Mouse (Mus musculus) spleen, embryonic (tissue): ENCODE measurements around the gene Fstl4.

Source experiments
- CTCF ChIA-PET: fragments of 350-600 bp; sonication (Branson Sonifier 250); formaldehyde crosslinking; loops from one replicate; lab custom pipeline; 2022; lab: Charles Lee

The Fstl4 gene

GRCm38 (mm10) chr11:53202459-53203250 is 438.2 kb downstream of the Fstl4 start:
- CTCF ChIA-PET = no interaction called here

DNA sequence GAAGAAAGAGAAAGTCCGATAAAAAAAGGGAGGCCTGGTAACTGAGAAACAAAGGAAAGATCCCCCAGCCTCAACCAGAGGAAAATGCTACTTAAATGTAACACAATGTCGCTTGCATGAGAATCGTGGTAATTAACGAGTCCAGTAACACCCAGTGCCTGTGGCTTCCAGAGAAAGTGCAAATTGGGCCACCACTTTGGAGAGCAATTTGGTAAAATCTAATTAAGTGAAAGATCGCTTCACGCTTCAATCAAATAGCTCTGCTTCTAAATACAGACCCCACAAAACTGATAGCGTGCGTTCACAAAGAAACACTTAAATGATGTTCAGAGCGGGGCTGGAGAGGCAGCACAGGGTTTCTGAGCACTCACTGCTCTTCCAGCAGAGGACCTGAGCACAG is 446.4 kb downstream of the Fstl4 start:
- CTCF ChIA-PET = no interaction called here

GRCm38 (mm10) chr11:53229011-53229410 is 464.6 kb downstream of the Fstl4 start:
- CTCF ChIA-PET = no interaction called here

- CTCF ChIA-PET = no interaction called here
Measured at GRCm38 (mm10) chr11:53231836-53232235, 467.4 kb downstream of the Fstl4 start.

GRCm38 (mm10) chr11:53233590-53233989 is 469.2 kb downstream of the Fstl4 start:
- CTCF ChIA-PET = no interaction called here
